Mouse (Mus musculus): ENCODE measurements around the gene Fam198a.

Gene Fam198a

GRCm38 (mm10) chr9:121924901-121925560, 25.8 kb upstream of the Fam198a start:
- ATAC-seq (ENCODE audit: insufficient number of reproducible peaks, low FRiP score, low TSS enrichment): no peak

- ATAC-seq (ENCODE audit: insufficient number of reproducible peaks, low FRiP score, low TSS enrichment): no peak
Measured at GRCm38 (mm10) chr9:121925959-121926358, 24.8 kb upstream of the Fam198a start.

GRCm38 (mm10) chr9:121926634-121927405, 24.0 kb upstream of the Fam198a start:
- no peak for ATAC-seq (ENCODE audit: insufficient number of reproducible peaks, low FRiP score, low TSS enrichment)

DNA sequence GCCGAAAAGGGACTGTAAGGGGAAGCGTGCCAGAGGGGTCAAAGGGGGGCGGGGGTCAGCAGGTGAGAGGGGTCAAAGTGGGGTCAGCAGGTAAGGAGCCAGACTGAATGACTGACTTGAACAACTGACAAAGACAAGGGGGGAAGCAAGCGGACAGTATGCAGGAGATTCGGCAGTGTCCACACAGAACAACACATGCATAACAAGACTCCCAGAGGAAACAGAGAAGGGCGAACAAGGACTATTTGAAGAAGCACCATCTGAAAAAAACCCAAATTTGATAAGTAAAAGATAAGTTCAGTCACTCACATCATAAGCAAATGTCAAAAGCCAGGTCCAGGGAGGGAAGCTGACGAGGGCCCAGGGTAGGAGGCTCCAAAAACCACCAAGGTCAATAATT, 23.1 kb upstream of the Fam198a start:
- ATAC-seq (ENCODE audit: insufficient number of reproducible peaks, low FRiP score, low TSS enrichment): no peak

DNA sequence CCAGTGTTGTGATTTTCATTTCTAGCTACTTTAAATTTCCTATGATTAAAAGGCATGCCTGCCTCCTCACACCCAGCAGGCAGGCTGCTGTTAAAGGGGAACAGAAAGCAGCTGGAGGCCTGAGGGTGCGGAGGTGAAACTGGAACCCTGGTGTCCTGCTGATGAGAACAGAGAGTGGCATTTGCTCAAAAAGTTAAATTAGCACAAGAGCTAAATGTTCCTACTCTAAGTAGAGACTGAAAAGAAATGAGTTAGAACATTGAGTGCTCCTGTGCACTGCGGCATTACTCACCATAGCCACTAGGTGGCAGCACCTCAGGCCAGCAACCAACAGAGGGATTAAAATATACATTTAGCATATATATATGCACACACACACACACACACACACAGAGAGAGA, 22.3 kb upstream of the Fam198a start:
- ATAC-seq (ENCODE audit: insufficient number of reproducible peaks, low FRiP score, low TSS enrichment): no peak

- ATAC-seq (ENCODE audit: insufficient number of reproducible peaks, low FRiP score, low TSS enrichment): no peak
Measured at GRCm38 (mm10) chr9:121934856-121935255, 15.9 kb upstream of the Fam198a start.

GRCm38 (mm10) chr9:121936952-121937351, 13.8 kb upstream of the Fam198a start:
- peak; percentile 61; the same call in 1 of the 2 replicates for ATAC-seq (ENCODE audit: insufficient number of reproducible peaks, low FRiP score, low TSS enrichment)

DNA sequence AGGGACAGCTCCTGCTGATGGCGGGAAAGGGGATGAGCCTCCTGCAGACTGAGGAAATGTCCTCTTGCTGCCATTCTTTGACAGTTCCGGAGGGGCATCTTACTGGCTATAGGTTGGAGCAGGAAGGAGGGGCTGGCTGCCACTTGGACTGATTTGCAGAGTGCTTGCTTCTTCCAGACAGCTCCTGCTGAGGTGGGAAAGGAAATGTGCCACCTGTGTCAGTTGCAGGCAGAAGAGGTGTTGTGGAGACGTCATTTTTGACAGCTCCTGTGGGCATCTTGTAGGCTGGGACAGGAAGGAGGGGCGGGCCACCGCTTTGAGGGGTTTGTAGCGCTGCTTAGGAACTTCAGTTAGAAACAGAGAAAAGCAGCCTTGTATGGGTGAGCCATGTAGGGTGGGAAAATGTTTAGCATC, 13.3 kb upstream of the Fam198a start:
- ATAC-seq (ENCODE audit: insufficient number of reproducible peaks, low FRiP score, low TSS enrichment): no peak

DNA sequence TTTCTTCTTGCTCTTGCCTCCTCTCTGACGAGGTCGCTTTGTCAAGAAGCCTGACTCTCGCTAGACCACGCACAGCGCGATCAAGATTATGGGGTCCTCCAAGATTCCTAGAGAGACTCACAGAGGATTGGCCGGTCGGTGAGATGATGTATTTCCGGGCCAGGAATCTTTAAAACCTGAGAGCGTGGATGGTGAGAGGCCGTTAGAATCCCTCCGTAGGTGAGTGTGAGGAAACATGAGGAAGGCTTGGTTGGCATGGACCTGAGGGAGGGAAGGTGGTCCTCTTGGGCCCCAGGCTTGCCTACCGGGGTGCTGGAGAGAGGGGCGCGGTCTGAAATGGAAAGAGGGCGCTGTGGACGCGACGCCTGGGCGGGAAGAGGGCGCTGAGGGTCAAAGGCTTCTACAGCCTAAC, 12.8 kb upstream of the Fam198a start:
- no peak for ATAC-seq (ENCODE audit: insufficient number of reproducible peaks, low FRiP score, low TSS enrichment)

DNA sequence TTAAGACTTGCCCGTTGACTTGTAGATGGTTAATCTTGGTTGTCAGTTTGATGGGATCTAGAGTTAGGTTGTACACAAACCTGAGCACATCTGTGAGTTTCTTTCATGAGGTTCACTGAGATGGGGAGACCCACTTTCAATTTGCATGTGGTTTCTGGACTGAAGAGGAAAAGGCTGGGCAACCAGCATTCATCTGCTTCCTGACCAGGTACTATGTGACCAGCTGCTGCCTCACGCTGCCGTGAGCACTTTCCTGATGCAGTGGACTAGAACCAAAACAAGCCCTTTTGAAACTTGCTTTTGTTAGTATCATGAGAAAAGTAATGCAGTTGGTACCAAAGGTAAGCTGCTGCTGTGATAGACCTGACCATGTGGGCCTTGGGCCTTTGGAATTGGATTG, 7.8 kb upstream of the Fam198a start:
- ATAC-seq (ENCODE audit: insufficient number of reproducible peaks, low FRiP score, low TSS enrichment): no peak

DNA sequence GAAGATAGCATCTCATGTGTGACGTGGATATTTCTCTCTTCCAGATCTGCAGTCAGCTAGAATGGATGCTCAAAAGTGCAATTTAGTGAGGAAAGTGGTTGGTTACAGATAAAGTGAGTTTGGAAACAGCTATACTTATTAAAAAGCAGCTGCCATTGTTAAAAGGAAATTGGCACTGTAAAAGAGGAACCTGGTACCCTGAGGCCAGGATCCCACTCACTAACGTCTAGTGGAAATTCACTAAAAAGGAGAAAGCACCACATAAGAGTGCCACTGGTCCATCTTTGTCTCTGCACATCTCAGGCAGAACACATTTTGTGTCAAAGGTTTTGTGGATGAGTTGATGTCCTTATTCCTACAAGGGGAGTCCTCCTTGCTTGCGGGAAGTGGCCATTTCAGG, 7.2 kb upstream of the Fam198a start:
- no peak for ATAC-seq (ENCODE audit: insufficient number of reproducible peaks, low FRiP score, low TSS enrichment)

GRCm38 (mm10) chr9:121947784-121948183, 3.0 kb upstream of the Fam198a start:
- ATAC-seq (ENCODE audit: insufficient number of reproducible peaks, low FRiP score, low TSS enrichment): no peak

GRCm38 (mm10) chr9:121948431-121948830, 2.4 kb upstream of the Fam198a start:
- ATAC-seq (ENCODE audit: insufficient number of reproducible peaks, low FRiP score, low TSS enrichment): no peak

DNA sequence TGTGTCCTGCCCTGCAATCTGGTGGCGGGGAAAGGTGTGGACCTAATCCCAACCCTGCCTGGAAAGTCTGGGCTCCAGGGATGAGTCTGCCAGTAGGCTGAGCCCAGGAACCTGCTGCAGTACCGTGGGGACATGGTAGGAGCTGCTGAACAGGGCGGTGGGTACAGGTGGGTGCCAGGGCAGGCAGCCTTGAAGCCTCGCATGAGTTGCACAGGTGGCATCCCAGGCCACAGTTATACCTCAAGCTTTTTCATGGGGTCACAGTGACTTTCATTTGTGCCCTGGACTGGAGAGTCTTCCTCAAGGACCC, 281 bp downstream of the Fam198a start:
- ATAC-seq (ENCODE audit: insufficient number of reproducible peaks, low FRiP score, low TSS enrichment): no peak

GRCm38 (mm10) chr9:121952596-121952995, 1.8 kb downstream of the Fam198a start:
- ATAC-seq (ENCODE audit: insufficient number of reproducible peaks, low FRiP score, low TSS enrichment): no peak

DNA sequence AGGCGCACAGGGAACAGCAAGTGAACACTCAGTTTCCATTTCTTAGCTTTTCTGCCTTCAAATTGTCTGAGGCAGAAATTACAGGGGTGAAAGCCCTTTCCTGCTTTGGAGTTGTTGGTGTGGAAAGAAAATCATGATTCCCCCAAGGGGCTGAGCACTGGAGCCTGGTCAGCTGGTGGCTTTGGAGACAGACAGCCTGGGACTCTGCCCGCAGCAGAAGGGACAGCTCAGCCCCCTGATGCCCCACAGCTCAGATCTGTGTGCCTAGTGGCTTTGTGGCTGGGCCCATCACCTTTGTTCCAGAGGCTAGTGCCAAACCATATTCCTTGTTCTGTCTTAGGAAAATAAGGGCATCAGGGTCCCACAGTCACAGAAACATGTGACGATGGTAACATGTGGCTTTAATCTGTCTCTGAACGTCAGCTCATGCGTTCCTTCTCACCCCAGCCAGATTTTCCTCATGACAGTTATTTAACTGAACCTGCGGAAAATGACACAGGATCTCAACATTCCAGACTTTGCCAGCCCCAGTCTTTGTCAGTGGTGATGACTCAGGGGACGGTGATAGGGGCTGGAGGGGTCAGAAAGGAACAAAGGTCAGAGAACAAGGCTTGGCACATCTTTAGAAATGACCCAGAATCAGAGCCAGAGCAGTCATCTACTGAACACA, 9.3 kb downstream of the Fam198a start:
- no peak for ATAC-seq (ENCODE audit: insufficient number of reproducible peaks, low FRiP score, low TSS enrichment)

DNA sequence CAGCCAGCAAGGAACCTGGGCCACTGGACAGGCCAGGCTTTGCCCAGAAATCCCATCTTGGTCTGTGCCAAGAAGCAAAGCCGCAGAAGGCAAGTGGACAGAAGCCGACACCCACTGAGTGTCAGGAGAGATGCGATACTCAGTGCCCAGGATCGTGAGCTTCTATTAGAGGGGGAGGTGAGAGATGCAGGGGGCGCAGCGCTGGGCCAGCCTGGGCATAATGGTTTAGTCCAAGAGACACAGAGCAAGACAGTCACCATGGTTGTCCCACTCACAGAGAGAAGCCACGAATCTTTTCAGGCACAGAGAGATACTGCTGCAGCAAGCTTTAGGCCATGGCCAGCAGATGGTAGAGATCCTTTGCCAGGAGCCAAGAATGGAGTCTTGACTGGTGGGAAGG, 14.2 kb downstream of the Fam198a start:
- peak; percentile 66; the same call in 1 of the 2 replicates for ATAC-seq (ENCODE audit: insufficient number of reproducible peaks, low FRiP score, low TSS enrichment)

GRCm38 (mm10) chr9:121968258-121968657, 17.5 kb downstream of the Fam198a start:
- no peak for ATAC-seq (ENCODE audit: insufficient number of reproducible peaks, low FRiP score, low TSS enrichment)

- no peak for ATAC-seq (ENCODE audit: insufficient number of reproducible peaks, low FRiP score, low TSS enrichment)
Measured at GRCm38 (mm10) chr9:121969841-121970381, 19.1 kb downstream of the Fam198a start.

DNA sequence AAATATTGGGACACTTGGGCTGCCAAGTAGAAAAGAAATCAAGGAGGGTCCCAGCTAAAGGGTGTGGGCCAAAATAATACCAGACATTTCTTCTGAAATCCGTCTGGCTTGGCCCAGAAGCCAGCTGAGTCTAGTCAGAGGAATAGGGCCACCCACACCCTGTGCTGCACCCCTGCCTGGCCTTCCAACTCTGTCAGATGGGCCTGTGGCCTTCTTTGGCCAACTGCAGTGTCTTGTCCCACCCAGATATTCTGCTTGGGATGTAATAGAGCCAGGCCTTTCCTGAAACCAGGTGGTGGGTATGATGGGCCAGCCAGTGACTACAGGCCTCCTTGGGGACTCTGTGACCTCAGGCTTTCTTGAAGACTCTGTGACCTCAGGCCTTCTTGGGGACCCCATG, 22.4 kb downstream of the Fam198a start:
- ATAC-seq (ENCODE audit: insufficient number of reproducible peaks, low FRiP score, low TSS enrichment): no peak

All from cerebellum, adult (tissue).